Mouse (Mus musculus): ENCODE data around the gene Speer4c. TPM values are rescaled to one million over a fixed set of nuclear protein-coding genes. Genes with fewer than 3 reads are reported as not detected.

Speer4c gene
- not detected in 2 replicates for polyA plus RNA-seq (2012; rRNA removed; ENCODE audit: low replicate concordance)

DNA sequence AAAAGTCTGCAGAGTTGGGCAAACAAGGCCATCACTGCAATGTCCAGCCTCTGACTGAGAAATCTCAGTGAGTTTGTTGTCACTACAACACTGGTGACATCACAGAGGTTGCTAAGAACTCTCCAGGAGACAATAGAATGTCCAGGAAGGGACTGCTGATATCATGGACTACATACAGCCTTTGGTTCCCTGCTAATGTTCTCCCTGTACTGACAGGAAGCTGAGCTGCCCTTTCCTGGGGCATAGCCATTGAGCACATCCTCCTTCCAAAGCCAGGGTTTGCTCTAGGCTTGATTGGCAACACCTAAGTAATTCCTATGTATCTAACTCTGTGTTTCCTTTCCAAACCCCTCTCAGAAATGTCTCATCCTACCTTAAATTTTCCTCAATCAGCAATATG lies at the start of gene Speer4c:
Gene Speer4c, minus strand, starts transcription at position 101 of the 400 bp plus-strand sequence.

Other genes with a start within 250 kb of the Speer4c start
- not detected in 2 replicates for gene Gm21149, start 237.7 kb downstream of the Speer4c start, polyA plus RNA-seq (2012; rRNA removed; ENCODE audit: low replicate concordance)
- gene Gm21190, start 185.0 kb downstream of the Speer4c start, polyA plus RNA-seq (2012; rRNA removed; ENCODE audit: low replicate concordance) = not detected in 2 replicates
- not detected in 2 replicates for gene Gm21083, start 136.9 kb downstream of the Speer4c start, polyA plus RNA-seq (2012; rRNA removed; ENCODE audit: low replicate concordance)
- gene Speer4d, start 95.2 kb downstream of the Speer4c start, polyA plus RNA-seq (2012; rRNA removed; ENCODE audit: low replicate concordance) = not detected in 2 replicates
- not detected in 2 replicates for gene 4930572O03Rik, start 57.2 kb downstream of the Speer4c start, polyA plus RNA-seq (2012; rRNA removed; ENCODE audit: low replicate concordance)
- 0.44 and 0.89 TPM in 2 replicates for gene Cacna2d1, start 220.4 kb upstream of the Speer4c start, polyA plus RNA-seq (2012; rRNA removed; ENCODE audit: low replicate concordance)

Measured in duodenum, adult 2 months (tissue).